In the genomic region with DNA sequence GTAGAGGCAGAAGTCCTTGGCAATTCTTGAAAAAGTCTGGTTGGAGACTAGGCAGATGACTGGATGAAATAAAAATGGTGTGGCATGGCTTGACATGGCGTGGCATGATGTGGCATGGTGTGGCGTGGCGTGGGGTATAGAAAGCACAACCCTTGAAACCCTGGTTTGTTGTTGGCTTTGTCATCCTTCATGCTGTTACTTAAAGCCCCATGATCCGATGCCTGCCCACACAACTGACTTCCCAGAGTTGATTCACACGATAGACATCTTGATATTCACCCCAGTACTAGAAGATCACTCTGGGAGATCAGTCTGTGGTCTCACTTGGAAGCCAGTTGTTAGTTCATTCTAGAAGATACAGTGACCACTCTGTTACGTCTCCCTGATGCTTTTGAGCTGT, we compare ENCODE assay signal across 19 mouse cellular contexts. TPM values are rescaled to one million over a fixed set of nuclear protein-coding genes. Genes with fewer than 3 reads are reported as not detected.
"Had no signal": no experiment of that assay in that cellular context is flagged by ENCODE, and none has a peak within 500 bp of the region (broad histone marks: within the 10 kb centered on the region; RNA-seq: fewer than 3 reads in every experiment).

No protein-coding gene starts in this region.

- H3K27me3 ChIP-seq: kidney, embryonic 15.5 days; liver, embryonic 15.5 days; midbrain, embryonic 12.5 days; neural tube, embryonic 12.5 days; stomach, embryonic 15.5 days had no signal

- H3K9me3 ChIP-seq: kidney, embryonic 15.5 days; limb, embryonic 10.5 days; liver, embryonic 15.5 days; midbrain, embryonic 12.5 days; neural tube, embryonic 12.5 days; stomach, embryonic 15.5 days had no signal

- H3K4me2 ChIP-seq: kidney, embryonic 15.5 days; liver, embryonic 11.5 days; liver, embryonic 15.5 days; lung, embryonic 14.5 days; midbrain, embryonic 12.5 days; neural tube, embryonic 12.5 days; stomach, embryonic 15.5 days had no signal

- H3K4me3 ChIP-seq: kidney, embryonic 15.5 days; left cerebral cortex, adult 2 months; limb, embryonic 10.5 days; liver, embryonic 15.5 days; midbrain, embryonic 12.5 days; neural tube, embryonic 12.5 days; stomach, embryonic 15.5 days had no signal

- DNase-seq: kidney, adult 2 months; kidney, postnatal 14 days; lung, postnatal 36 days; retina, postnatal 1 day; right cerebral cortex, postnatal 4 days; thymus, adult 2 months; thymus, postnatal 25 days had no signal

- H3K27ac ChIP-seq: kidney, embryonic 15.5 days; left cerebral cortex, adult 2 months; limb, embryonic 10.5 days; liver, embryonic 15.5 days; midbrain, embryonic 12.5 days; neural tube, embryonic 12.5 days; stomach, embryonic 15.5 days had no signal

- H3K36me3 ChIP-seq: kidney, embryonic 15.5 days; limb, embryonic 10.5 days; liver, embryonic 15.5 days; midbrain, embryonic 12.5 days; neural tube, embryonic 12.5 days; stomach, embryonic 15.5 days had no signal

- H3K4me1 ChIP-seq: kidney, embryonic 15.5 days; limb, embryonic 10.5 days; midbrain, embryonic 12.5 days; neural tube, embryonic 12.5 days had no signal

- H3K9ac ChIP-seq: kidney, embryonic 15.5 days; liver, embryonic 15.5 days; lung, embryonic 14.5 days; midbrain, embryonic 12.5 days; neural tube, embryonic 12.5 days; stomach, embryonic 15.5 days had no signal

RNA-seq across cellular contexts. Expression of gene Muc13, which starts 16.2 kb away (rescaled TPM):
- total RNA-seq: layer of hippocampus, postnatal 25 days; left cerebral cortex, postnatal 14 days had no signal
- polyA plus RNA-seq: lung, embryonic 14.5 days; midbrain, postnatal 0 days had no signal
